Mouse (Mus musculus): ENCODE data around the gene Tmx4. TPM values are rescaled to one million over a fixed set of nuclear protein-coding genes. Genes with fewer than 3 reads are reported as not detected.

Tmx4 gene
- total RNA-seq, 2 experiments from 2014 or later, result 11.5 to 13.6 TPM

DNA sequence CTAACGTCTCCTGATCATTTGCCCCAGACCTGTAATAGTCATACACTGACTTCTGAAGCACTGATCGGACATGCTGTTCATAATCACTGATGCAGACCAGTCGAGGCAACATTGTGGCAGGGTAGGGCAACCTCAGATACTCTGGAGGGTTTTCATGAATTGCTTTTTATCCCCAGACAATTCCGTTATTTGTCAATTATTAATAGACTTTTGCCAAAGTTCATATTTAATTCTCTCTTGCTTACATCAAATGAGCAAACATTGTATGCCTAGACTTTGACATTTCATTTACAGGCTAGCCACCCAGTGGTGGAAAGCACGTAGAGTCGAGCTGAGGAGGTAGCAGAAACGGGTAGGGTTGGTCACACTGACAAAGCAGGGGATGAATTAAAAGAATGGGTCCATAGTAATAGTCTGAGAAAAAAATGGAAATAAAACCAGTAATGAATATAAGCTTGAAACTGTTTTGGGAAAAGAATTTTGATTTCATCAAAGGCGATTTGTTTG lies 89.7 kb downstream of the Tmx4 start, which contains the start of gene Hao1:
TSS of gene Hao1 (minus strand) at position 148 of the 507 bp plus-strand sequence.
- no peak for DNase-seq

DNA sequence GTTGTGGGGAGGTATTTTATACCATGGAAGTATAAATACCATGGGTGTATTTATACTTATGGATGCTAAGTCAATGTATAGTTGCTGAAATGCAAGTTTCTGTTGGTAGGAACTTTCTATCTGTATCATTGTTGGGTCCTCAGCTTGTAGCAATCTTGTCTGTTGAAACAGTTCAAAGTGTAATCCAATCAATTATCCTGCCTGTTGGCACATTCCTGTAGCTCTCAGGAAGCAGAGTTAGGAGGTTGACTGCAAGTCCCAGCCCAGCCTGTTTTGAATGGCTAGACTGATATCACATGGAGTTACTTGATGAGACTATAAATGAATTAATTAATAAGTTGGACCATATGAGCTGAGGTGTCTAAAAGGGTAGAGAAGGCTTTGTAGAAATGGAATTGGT lies 91.6 kb downstream of the Tmx4 start:
- no peak for DNase-seq

- DNase-seq, result no peak
Observed at GRCm38 (mm10) chr2:134549770-134550169, 94.2 kb downstream of the Tmx4 start.

DNA sequence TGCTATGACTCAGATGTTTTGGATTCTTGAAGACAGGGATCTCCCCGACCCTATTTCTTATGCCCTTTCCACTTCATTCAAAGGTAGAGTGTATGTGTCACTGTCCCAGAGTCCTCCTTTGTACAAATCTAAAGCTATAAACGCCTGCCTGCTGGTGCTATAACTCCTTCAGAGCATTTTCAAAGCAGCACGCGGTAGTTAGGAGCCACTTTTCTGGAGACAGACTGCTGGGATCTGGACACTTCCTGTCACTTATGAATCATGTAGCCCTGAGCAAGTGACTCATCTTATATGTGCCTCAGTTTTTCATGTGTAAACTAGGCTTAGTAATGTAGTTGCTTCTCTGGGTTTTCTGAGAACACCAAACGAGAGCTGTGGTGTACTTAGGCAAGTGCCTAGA lies 98.8 kb downstream of the Tmx4 start:
- no peak for DNase-seq

DNA sequence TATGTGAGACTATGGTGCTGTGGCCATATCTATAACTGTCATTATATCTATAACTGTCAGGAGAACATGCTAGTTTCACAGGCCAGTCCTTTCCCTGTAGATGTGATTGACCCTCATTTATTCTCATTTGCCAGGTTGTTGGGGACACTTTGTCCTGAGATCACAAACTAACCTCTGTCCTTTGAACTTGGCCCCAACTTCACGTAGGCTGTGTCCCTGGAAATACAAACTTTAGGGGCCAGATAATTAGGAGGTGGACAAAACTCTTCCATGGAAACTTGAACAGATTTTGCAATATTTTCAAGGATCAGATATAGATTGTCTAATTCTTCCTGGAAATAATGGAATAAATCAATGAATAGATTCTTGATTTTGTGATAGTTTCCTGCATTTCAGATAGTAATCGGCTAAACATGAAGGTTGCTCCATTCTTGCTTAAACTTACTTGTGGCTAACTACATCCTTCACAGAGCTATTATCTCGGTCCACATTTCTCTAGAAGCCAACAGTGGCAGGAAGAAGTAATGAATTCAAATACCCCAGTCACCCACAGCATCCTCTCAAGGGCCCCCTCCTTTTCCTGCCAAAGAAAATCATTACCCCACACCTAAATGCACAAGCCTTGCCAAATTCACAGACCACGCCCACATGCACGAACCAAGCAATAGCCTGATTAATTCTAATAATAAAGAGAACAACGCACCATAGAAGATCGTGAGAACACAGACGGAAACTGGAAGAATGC lies 99.5 kb downstream of the Tmx4 start:
- no peak for DNase-seq

Other genes with a start within 250 kb of the Tmx4 start
- not detected for gene Hao1, start 89.8 kb downstream of the Tmx4 start, total RNA-seq (2021)
- 1 to 10 TPM; 1.5 to 1.8 TPM for gene Plcb1, start 141.9 kb upstream of the Tmx4 start, total RNA-seq (2021)